Mouse (Mus musculus) T-cell, adult 66 days (primary cell): Measurements from ENCODE around the gene Sec24d. TPM values are rescaled to one million over a fixed set of nuclear protein-coding genes. Genes with fewer than 3 reads are reported as not detected.

Experiments
- total RNA-seq, 2 experiments: library from RNA; stranded (reverse); gene quantifications; 3 replicates in 1 of 2; 4 replicates in 1 of 2; pipeline ENCODE4 v1.2.4; 2023

The Sec24d gene
- 10 to 100 TPM; 23.1 to 26.0 TPM for total RNA-seq

DNA sequence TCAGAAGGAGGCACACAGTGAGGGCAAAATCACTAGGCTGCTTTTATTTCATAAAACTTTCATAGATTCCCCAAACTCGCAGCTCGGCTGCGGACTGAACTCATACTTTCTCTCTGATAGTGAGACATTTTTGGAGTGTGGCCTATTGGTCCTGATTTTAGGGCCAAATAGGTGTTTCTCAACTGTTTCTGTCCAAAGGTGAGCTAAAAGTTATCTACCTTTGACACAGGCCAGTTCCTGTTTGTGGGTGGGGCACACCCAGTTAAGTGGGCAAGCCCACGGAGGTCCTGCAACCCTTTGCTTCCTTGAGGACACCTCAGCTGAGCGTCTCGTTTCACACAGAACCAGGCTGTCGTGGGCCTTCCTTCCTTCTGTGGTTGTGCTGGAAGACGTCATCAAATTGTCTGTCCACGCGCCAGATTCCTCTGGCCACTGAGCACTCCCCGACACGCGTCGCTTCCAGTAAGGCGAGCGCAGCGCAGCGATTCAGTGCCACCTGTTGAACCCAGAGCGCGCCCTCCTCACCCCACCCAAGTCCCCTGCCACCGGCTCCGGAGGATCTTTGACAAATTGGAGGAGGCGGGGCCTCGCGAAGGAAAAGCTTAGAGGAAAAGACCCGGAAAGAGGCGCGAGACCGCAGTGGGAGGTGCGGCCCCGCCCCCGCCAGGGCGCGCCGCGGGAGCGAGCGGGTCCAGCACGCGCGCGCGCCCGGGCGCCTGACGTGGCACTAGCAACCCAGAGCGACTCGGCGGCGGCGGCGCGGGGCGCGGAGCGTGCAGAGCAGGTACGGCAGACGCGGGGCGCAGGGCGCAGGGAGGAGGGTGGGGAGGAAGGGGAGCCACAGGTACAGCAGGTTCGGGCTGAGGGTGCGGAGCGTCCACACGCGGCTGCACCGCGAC lies at the start of gene Sec24d:
Gene Sec24d (plus strand): TSS at position 703 of the 899 bp plus-strand sequence.

DNA sequence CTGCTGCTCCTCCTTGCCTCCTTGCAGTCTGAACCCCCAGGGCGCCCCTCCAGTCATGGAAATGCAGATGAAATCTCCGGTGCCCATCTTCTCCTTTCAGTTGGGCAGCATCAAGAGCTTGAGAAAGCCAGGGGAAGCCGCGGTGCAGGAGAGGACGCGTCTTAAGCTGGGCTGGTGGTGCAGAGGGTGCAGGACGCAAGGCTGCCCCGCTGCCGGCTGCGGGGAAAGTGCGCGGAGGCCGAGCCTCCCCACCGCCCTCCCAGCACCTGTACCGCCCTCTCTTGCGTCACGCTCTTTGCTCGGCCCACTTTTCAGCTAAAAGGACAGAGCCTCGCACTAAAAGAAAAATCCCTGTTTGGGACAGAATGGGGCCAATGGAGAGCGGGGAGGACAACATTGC lies 31.3 kb upstream of the Sec24d start, which contains the start of gene Synpo2:
Gene Synpo2 (minus strand): TSS at position 229 of the 400 bp plus-strand sequence.

DNA sequence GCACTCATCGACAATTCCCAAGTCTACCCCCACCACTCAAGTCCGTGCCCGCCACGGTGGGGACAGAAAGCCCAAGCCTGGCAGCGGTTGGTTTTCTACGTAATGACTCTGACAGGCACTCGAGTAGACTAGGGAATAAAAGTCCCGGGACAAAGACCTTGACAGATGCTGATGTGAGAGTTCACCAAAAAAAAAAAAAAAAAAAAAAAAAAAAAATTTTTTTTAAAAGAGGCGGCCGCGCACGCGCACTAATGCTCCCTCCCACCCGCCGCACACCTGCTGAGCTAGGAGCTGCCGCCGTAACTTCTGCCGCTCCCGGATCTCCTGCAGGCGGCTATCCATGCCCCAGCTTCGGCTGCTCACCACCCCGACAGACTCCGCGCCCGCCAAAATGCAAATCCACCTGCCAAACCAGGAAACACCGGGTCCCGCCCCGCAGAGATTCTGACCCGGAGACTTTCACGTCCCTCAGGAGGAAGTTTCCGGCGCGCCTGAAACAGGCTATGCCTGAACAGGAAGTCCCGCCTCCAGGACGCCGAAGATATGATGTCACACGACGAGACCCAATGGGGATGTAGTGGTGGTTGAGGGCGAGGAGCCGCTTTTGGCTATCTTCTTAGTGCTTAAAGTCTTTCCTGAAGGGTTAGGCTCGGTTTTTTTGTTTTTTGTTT lies 118.4 kb downstream of the Sec24d start, which contains the start of gene Mettl14:
Gene Mettl14 (minus strand): TSS at position 623 of the 671 bp plus-strand sequence.

Other genes starting within 250 kb of the Sec24d start
- gene Myoz2, start 232.4 kb upstream of the Sec24d start, total RNA-seq: not detected
- gene Synpo2, start 31.3 kb upstream of the Sec24d start, total RNA-seq: under 1 TPM in 1 of 2 experiments, not detected in 1; 0.23 TPM
- gene Mettl14, start 118.7 kb downstream of the Sec24d start, total RNA-seq: 10 to 100 TPM; 27.0 to 28.7 TPM
- gene Prss12, start 179.5 kb downstream of the Sec24d start, total RNA-seq: 10 to 100 TPM; 31.6 to 32.6 TPM